Mouse (Mus musculus) limb, embryonic 12.5 days (tissue): ENCODE measurements around the gene Dock8. TPM values are rescaled to one million over a fixed set of nuclear protein-coding genes. Genes with fewer than 3 reads are reported as not detected.

ENCODE experiments used
- polyA plus RNA-seq: library from polyadenylated mRNA; unstranded; fragments of >200 nt; fragmentation: Nextera tagmentation; extraction: Ambion mirVana; gene quantifications from 2 replicates; pipeline ENCODE4 v1.2.1, GENCODE M21; 2016

Dock8 gene
- polyA plus RNA-seq, 1 experiment from 2014 or later, result 2.7 TPM

Other genes with a start within 250 kb of the Dock8 start
- gene Pgm5, start 137.7 kb upstream of the Dock8 start, polyA plus RNA-seq, result 2.4 and 2.6 TPM in 2 replicates
- 218 and 220 TPM in 2 replicates for gene Gm10053, start 123.8 kb upstream of the Dock8 start, polyA plus RNA-seq
- gene Foxd4, start 98.3 kb upstream of the Dock8 start, polyA plus RNA-seq, result not detected in 2 replicates
- 24.4 and 27.6 TPM in 2 replicates for gene Cbwd1, start 37.9 kb upstream of the Dock8 start, polyA plus RNA-seq
- 57.6 and 66.9 TPM in 2 replicates for gene Kank1, start 237.4 kb downstream of the Dock8 start, polyA plus RNA-seq